Mouse (Mus musculus) testis, adult 2 months (tissue): ENCODE measurements around the gene Fbxl21.

Experiments
- CTCF ChIP-seq: fragments of 200-500 bp; IDR thresholded peaks from 2 replicates; pipeline ENCODE4 v1.5.1; 2012; ENCODE audit warnings: low read depth, mild to moderate bottlenecking, inconsistent platforms, low read length, moderate library complexity; ENCODE audit not compliant: control insufficient read depth, insufficient read depth, insufficient replicate concordance
- POLR2A ChIP-seq: fragments of 200-500 bp; IDR thresholded peaks from 2 replicates; pipeline ENCODE4 v1.6.1; 2012; ENCODE audit warnings: low read depth, mild to moderate bottlenecking, inconsistent platforms, low read length, moderate library complexity; ENCODE audit not compliant: control insufficient read depth

DNA sequence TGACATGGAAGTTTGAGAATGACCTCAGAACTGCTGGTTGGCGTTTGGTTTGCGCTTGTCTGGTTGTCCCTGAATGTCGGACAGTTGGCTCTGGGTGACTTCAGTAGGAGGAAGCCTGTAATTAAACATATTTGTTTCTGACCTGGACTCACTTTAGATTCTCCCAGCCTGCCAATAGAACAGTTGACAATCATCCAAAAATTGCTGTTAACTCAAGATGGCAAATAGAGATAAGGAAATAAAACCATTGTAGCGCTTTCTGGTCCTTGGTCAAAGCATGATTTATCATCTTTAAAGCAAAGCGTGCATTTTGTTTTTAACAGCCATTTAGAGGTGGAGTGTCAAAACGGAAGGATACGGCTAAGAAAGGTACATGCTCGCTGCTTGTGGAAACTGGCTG lies 49.4 kb downstream of the Fbxl21 start:
- TF ChIP-seq CTCF (no peak), POLR2A (no peak)
